Mouse (Mus musculus): ENCODE data around the gene Stx11.

DNA sequence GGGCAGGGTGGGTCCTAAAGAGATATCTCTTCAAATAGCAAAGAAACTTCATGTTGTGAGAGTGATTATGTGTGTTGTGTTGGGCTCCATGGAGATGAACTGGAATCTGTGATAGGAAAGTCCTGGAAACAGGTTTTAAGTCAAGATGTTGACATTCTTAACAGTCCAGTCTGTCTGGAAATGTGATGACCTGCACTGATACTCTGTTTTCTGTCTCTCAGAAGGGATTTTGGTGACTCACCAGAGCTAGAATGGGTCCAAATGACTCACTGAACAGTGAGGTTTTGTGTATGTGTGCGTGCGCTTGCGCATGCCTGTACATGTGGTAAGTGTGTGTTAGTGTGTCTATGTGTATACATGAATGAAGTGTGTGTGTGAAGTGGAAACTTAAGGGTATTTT, 70.8 kb downstream of the Stx11 start:
- TF ChIP-seq CTCF (IDR thresholded peaks at IDR 0.05 in 2 of 3, conservative IDR thresholded peaks at IDR 0.05 in 1 of 3; ENCODE audit: control insufficient read depth in 1 of 3, insufficient read depth in 1 of 3, low read depth in 2 of 3, low read length in 3 of 3, poor library complexity in 1 of 3, severe bottlenecking in 1 of 3), result no peak
- TF ChIP-seq NRF1 (IDR thresholded peaks at IDR 0.05; ENCODE audit: insufficient read depth, low read depth, low read length, poor library complexity, severe bottlenecking), result no peak
- no peak for TF ChIP-seq KAT2A (conservative IDR thresholded peaks at IDR 0.05; ENCODE audit: low read depth, low read length)
- TF ChIP-seq BHLHE40 (IDR thresholded peaks at IDR 0.05; ENCODE audit: borderline replicate concordance, low read depth, low read length), result no peak
- TF ChIP-seq CHD1 (IDR thresholded peaks at IDR 0.05; ENCODE audit: low read depth, low read length), result no peak
- TF ChIP-seq GATA1 (IDR thresholded peaks at IDR 0.05; ENCODE audit: low read depth, low read length), result no peak
- TF ChIP-seq TAL1 (IDR thresholded peaks at IDR 0.05; ENCODE audit: low read length), result no peak
- no peak for TF ChIP-seq ZNF384 (IDR thresholded peaks at IDR 0.05; ENCODE audit: low read depth, low read length)
- TF ChIP-seq SIN3A (IDR thresholded peaks at IDR 0.05; ENCODE audit: low read length), result no peak
- TF ChIP-seq MAX (IDR thresholded peaks at IDR 0.05; ENCODE audit: low read length), result no peak
- no peak for TF ChIP-seq MAZ (IDR thresholded peaks at IDR 0.05; ENCODE audit: low read depth, low read length)
- TF ChIP-seq MEF2A (IDR thresholded peaks at IDR 0.05; ENCODE audit: extremely low read depth, insufficient replicate concordance, low read depth, low read length, poor library complexity, severe bottlenecking), result no peak

Data from MEL (cell line).